Mouse (Mus musculus) liver, postnatal 0 days (tissue): ENCODE results near the gene Cldn12.

Source experiments
- CTCF ChIP-seq: sonication (generic); IDR thresholded peaks from 2 replicates; pipeline ENCODE4 v1.5.1; 2016; ENCODE audit warnings: antibody characterized with exemption, low read depth
- EP300 ChIP-seq: IDR thresholded peaks from 2 replicates; pipeline ENCODE4 v1.6.1; 2016; ENCODE audit warnings: antibody characterized with exemption, low read depth, mild to moderate bottlenecking

GRCm38 (mm10) chr5:5504456-5504855 lies 10.3 kb downstream of the Cldn12 start:
- no peak for TF ChIP-seq CTCF
- TF ChIP-seq EP300 = no peak
